Mouse (Mus musculus): ENCODE measurements around the gene 2310022B05Rik.

DNA sequence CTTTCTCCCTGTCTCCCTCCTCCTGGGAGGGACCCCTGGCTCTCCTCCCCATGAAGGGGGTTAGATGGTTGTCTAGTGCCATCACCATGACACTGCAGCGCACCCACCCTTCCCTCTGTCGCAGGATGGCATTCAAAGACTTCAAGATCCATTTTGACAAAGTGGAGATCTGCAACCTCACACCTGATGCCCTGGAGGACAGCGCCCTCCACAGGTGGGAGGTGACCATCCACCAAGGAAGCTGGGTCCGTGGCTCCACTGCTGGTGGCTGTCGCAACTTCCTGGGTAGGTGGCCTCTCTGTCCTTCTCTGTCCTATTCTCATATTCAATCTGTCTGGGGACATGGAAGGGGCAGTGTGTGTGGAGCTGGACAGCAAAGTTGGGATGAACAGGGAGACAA, 59.1 kb downstream of the 2310022B05Rik start:
- TF ChIP-seq CTCF (IDR thresholded peaks at IDR 0.05; ENCODE audit: low read depth, low read length) (no peak), POLR2A (IDR thresholded peaks at IDR 0.05; ENCODE audit: borderline replicate concordance, low read depth, low read length) (no peak)
